Mouse (Mus musculus) brain, embryonic 14.5 days (tissue): ENCODE data around the gene Gapvd1. TPM values are rescaled to one million over a fixed set of nuclear protein-coding genes. Genes with fewer than 3 reads are reported as not detected.

Source experiments
- DNase-seq: peaks from one replicate; pipeline ENCODE4 v3.0.0-alpha.2; 2011; ENCODE audit warnings: low read depth
- CTCF ChIP-seq: fragments of 200-500 bp; IDR thresholded peaks from 2 replicates; pipeline ENCODE4 v1.5.1; 2012; ENCODE audit warnings: inconsistent platforms, mild to moderate bottlenecking, moderate library complexity, borderline replicate concordance; ENCODE audit not compliant: insufficient read depth, insufficient read length; ENCODE audit errors: extremely low read depth
- POLR2A ChIP-seq: fragments of 200-500 bp; IDR thresholded peaks from 2 replicates; pipeline ENCODE4 v1.6.1; 2012; ENCODE audit warnings: mild to moderate bottlenecking, inconsistent platforms, borderline replicate concordance; ENCODE audit not compliant: poor library complexity, insufficient read depth, insufficient read length, severe bottlenecking; ENCODE audit errors: extremely low read depth
- polyA plus RNA-seq: library from polyadenylated mRNA; depleted of rRNA; stranded (reverse); fragments of >200 nt; gene quantifications from 2 replicates; pipeline ENCODE4 v1.2.3, GENCODE M21; 2012

Gene Gapvd1
- polyA plus RNA-seq, 1 experiment, result 61.7 TPM

DNA sequence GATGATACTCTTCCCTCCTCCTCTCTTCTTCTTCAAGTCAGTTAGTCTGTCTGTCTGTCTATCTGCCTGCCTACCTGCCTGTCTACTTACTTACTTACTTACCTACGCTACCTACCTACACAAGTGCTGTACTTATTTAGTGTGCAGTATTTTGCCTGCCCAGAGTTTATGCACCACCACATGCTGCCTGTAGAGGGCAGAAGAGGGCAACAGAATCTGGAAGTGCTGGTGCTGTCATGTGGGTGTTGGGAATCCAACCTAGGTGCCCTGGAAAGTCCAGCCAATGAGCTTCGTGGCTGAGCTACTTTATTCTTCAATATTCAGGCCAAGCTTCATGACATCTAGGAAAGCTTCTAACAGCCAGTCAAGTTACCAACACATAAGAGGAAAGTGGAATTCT, 29.1 kb upstream of the Gapvd1 start:
- peak; percentile 27 for DNase-seq
- TF ChIP-seq CTCF (peak; percentile 74), POLR2A (no peak)

DNA sequence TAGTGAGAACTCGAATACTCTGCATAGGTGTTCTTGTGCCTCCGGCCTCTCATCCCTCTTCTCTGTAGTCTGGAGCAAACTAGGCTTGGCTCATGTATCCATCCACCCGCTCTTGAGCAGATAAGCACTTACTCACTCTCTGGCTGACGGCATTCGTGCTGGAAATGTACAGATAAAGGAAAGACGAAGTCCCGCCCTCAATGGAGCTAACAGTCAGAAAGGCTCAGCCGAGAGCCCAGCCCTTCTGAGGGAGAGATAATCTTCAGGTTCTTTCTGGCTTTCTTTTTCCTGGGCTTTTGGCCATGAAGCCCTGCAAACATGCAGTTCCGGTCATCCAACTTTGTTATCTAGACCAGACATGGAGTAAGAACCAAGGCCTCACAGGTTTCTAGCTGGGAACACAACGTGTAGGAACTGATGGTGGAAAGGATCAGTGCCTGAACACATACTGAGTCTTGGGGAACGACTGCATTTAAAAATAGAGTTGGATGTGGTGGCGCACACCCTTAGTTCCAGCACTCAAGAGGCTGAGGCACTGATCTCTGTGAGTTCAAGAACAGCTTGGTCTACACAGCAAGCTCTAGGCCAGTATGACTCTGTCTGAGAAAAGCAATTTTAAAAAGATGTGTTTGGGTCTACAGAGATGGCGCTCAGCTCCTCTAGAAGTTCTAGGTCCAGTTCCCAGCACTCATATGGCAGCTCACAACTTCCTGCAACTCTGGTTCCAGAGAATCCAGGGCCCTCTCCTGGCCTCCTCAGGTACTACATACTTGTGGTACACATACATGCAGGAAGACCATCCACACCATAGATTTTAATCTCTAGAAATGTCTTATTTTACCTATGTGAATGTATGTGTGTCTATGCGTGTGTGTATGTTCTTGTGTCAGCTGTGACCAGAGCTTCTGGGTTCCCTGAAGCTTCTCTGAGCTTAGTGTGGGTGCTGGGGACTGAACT, 28.3 kb upstream of the Gapvd1 start:
- TF ChIP-seq CTCF (no peak), POLR2A (no peak)
- no peak for DNase-seq

DNA sequence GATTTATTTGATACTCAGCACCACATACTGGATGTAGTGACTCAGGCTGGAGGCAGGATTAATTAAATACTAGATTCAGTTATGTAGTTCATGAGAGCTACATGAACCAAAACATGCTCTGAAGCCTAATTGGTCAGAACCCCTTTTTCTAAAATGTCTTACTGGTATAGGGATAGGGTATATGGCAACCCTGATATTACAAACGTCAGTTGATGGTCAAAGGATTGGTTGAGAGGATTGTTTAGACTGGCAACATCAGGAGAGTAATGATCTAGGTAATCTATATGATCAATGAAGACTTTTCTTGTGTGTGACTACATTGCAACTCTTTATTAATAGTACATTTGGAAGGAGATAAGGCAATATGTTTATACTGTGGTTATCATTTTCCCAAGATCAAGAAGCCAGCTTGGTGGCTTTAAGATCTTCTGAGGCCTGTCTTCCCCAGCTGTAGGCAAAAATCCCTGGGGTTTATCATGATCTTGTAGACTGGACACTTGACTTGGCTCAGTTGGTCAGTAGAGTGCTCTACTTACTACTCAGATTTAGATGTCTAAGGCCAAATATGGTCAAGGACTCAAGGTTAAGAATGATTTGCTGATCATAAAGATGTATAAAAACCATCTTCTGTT, 22.3 kb upstream of the Gapvd1 start:
- no peak for TF ChIP-seq CTCF
- TF ChIP-seq POLR2A, result no peak
- DNase-seq, result no peak

DNA sequence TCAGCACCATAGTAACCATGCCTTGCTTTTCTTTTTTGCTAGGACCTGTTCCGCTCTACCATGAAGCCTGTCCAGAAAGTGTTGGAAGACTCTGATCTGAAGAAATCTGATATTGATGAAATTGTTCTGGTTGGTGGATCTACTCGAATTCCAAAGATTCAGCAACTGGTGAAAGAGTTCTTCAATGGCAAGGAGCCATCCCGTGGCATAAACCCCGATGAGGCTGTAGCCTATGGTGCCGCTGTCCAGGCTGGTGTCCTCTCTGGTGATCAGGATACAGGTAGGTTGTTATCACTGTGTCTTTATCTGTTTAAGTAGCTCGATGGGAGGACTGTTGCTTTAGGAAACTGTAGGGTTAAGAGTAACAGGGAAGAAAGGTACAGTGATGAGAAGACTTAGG, 19.5 kb upstream of the Gapvd1 start:
- DNase-seq, result no peak
- no peak for TF ChIP-seq POLR2A
- no peak for TF ChIP-seq CTCF

DNA sequence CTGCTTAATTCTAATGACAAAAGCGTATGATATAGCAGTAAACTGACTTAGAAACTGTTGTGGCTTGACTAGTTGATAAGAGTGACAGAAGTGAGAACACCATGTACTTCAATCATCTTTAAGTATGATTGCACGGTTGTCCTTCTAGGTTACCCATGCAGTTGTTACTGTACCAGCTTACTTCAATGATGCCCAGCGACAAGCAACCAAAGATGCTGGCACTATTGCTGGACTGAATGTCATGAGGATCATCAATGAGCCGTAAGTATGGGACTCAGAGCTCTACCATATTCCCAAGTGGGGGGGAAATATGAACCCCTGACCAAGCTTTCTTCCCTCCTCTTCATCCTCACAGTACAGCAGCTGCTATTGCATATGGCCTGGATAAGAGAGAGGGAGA, 18.6 kb upstream of the Gapvd1 start:
- no peak for TF ChIP-seq CTCF
- no peak for DNase-seq

DNA sequence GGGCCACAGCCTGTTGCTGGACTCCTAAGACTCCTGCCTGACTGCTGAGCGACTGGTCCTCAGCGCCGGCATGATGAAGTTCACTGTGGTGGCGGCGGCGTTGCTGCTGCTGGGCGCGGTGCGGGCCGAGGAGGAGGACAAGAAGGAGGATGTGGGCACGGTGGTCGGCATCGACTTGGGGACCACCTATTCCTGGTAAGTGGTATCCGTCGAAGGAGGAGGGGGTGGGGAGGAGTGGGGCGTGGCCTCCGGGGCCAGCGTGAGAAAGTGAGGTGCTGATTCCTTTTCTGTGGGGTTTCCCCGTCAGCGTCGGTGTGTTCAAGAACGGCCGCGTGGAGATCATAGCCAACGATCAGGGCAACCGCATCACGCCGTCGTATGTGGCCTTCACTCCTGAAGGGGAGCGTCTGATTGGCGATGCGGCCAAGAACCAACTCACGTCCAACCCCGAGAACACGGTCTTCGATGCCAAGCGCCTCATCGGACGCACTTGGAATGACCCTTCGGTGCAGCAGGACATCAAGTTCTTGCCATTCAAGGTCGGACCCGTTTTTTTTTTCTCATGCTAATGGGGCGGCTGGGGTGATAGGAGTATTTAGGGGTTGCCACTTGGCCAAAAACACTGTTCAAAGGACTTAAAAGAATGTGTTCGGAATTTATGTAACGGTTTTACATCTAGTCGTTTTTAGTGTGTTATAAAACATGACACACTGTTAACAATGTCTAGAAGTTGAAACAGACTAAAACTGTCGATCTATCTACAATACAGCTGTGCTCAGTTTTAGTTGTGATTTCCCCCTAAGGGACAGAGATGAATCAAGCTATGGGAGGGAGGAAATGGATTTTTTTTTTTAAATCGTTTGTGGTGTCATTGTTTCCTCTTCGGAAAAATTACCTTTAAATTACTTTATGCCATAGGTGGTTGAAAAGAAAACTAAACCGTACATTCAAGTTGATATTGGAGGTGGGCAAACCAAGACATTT, 17.5 kb upstream of the Gapvd1 start:
- no peak for DNase-seq
- no peak for TF ChIP-seq CTCF
- no peak for TF ChIP-seq POLR2A

DNA sequence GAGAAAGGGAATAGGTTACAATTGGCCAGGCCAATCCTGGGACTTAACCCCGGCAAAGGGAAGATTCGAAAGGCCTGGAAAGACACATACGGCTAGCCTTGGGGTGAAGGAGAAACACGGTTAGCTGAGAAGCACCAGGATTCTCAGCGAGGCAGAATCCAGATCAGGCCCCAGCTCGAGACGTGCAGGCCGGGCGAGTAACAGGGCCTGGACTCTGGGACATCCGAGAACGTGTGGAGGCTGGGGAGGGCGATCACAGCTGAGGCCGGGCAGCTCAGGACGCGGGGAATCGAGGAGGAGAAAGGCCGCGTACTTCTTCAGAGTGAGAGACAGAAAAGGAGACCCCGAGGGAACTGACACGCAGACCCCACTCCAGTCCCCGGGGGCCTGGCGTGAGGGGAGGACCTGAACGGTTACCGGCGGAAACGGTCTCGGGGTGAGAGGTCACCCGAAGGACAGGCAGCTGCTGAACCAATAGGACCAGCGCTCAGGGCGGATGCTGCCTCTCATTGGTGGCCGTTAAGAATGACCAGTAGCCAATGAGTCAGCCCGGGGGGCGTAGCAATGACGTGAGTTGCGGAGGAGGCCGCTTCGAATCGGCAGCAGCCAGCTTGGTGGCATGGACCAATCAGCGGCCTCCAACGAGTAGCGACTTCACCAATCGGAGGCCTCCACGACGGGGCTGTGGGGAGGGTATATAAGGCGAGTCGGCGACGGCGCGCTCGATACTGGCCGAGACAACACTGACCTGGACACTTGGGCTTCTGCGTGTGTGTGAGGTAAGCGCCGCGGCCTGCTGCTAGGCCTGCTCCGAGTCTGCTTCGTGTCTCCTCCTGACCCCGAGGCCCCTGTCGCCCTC, 16.6 kb upstream of the Gapvd1 start, which contains the start of gene Hspa5:
Gene Hspa5 (plus strand): TSS at position 603 of the 859 bp plus-strand sequence.
- DNase-seq, result peak; percentile 100
- TF ChIP-seq CTCF, result no peak
- TF ChIP-seq POLR2A, result peak; percentile 98; the same call in 1 of the 2 replicates

DNA sequence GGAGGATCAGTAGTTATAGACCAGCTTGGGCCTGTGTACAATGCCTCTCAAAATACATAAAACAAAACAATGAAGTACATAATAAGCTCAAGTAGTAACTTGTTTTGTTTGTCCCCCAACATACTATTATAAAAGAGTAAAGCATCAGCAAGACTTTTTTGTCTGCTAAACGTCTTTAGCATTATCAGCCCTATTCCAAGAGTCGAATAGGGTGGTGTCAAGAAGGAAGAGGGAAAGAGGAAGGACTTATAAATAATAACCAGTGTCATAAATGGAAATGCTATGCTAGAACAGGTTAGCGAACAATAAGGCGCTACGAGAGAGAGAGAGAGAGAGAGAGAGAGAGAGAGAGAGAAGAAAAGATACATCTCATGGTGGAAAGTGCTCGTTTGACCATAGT, 15.9 kb upstream of the Gapvd1 start:
- DNase-seq, result peak; percentile 2
- no peak for TF ChIP-seq CTCF
- TF ChIP-seq POLR2A, result no peak

DNA sequence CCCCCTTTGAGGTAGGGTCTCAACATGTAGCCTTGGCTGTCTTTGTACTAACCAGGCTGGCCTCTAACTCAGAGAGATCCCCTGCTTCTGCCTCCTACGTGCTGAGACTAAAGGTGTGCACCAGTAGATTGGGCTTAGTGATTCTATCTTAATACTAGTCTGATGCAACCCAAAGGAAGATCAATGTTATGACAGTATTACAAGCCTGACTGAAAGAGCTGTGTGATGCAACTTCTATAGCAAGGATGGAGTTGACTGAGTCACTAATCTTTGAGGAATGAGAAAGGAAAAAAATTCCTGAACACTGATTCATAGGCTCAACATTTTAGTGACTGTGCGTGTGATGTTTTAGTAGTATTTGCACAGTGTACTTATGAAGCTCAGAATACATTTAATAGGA, 15.0 kb upstream of the Gapvd1 start:
- no peak for TF ChIP-seq POLR2A
- TF ChIP-seq CTCF, result no peak
- DNase-seq, result no peak

DNA sequence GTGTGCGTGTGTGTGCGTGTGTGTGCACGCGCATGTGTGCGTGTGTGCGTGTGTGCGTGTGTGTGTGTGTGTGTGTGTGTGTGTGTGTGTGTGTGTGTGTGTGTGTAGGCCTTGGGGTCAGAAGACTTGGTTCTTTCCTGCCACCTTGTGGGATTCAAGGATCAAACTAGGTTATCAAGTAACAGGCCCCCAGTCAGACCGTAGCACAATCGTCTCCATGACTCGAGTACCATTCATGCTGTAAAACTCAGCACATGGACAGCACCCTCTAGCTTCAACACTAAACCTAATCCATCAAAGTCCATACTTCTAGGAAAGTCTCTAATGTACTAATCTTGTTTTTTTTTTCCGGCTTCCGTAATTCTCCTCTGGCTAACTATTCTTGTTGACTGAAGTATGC, 9.8 kb upstream of the Gapvd1 start:
- no peak for DNase-seq
- TF ChIP-seq POLR2A (no peak), CTCF (no peak)
